Mouse (Mus musculus) midbrain, embryonic 13.5 days (tissue): ENCODE results near the gene Pla2g12b. TPM values are rescaled to one million over a fixed set of nuclear protein-coding genes. Genes with fewer than 3 reads are reported as not detected.

Experiments
- ATAC-seq: fragments of 200-750 bp; cut with Nextera tagmentation; 2 replicates; pipeline ENCODE4 v1.8.0; 2017; ENCODE audit warnings: mild to moderate bottlenecking, moderate TSS enrichment, moderate library complexity
- H3K27ac ChIP-seq: fragments of 300-500 bp; sonication (generic); 2 replicates; pipeline ENCODE4 v1.5.1; 2015; ENCODE audit warnings: inconsistent platforms, mild to moderate bottlenecking, moderate library complexity
- H3K27me3 ChIP-seq: fragments of 300-500 bp; sonication (generic); 2 replicates; pipeline ENCODE4 v1.6.1; 2015; ENCODE audit warnings: mild to moderate bottlenecking, inconsistent platforms
- H3K36me3 ChIP-seq: fragments of 300-500 bp; sonication (generic); 2 replicates; pipeline ENCODE4 v1.6.1; 2015; ENCODE audit warnings: mild to moderate bottlenecking, inconsistent platforms
- H3K4me1 ChIP-seq: fragments of 300-500 bp; sonication (generic); replicated peaks from 2 replicates; pipeline ENCODE4 v1.6.1; 2015; ENCODE audit warnings: inconsistent platforms
- H3K4me2 ChIP-seq: fragments of 300-500 bp; sonication (generic); replicated peaks from 2 replicates; pipeline ENCODE4 v1.6.1; 2015; ENCODE audit warnings: moderate library complexity, mild to moderate bottlenecking, inconsistent platforms
- H3K4me3 ChIP-seq: fragments of 300-500 bp; sonication (generic); replicated peaks from 2 replicates; pipeline ENCODE4 v1.5.1; 2015; ENCODE audit warnings: mild to moderate bottlenecking, inconsistent platforms
- H3K9ac ChIP-seq: fragments of 300-500 bp; sonication (generic); replicated peaks from 2 replicates; pipeline ENCODE4 v1.6.1; 2015; ENCODE audit warnings: mild to moderate bottlenecking, inconsistent platforms
- H3K9me3 ChIP-seq: fragments of 300-500 bp; sonication (generic); 2 replicates; pipeline ENCODE4 v1.6.1; 2016; ENCODE audit warnings: mild to moderate bottlenecking, inconsistent platforms
- WGBS: fragments of 180-500 bp; shearing (Covaris S2); methylation state at CpG from one replicate; pipeline ENCODE4 v1.1.7; 2015; 5-methylcytosine and 5-hydroxymethylcytosine counted together
- polyA plus RNA-seq: library from polyadenylated mRNA; unstranded; fragments of >200 nt; fragmentation: Nextera tagmentation; extraction: Ambion mirVana; gene quantifications from 2 replicates; pipeline ENCODE4 v1.2.1, GENCODE M21; 2015

The Pla2g12b gene
- polyA plus RNA-seq, 1 experiment from 2014 or later = not detected

DNA sequence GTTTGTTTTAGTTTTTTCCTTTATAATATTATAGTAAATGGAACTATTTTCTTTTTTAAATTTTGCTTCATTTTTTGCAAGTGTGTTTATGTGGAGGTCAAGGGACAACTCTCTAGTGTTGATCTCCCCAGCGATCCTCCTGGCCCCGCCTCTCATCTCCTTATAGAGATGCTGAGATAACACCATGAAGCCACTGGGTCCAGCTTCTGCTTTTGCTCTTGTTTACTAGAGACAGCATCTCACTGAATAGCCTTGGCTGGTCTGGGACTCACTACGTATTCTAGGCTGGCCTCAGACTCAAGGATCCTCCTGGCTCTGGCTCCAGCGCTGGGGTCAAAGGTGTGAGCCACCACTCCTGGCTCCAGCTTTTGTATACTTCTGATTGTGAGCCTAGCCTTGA is 16.1 kb downstream of the Pla2g12b start:
- Histone ChIP-seq H3K9ac (no peak overlapping the region), H3K27ac (no peak overlapping the region), H3K4me3 (no peak overlapping the region), H3K4me1 (no peaks in the 10 kb centered on the region), H3K4me2 (no peak overlapping the region), H3K36me3 (no peaks in the 10 kb centered on the region), H3K9me3 (no peaks in the 10 kb centered on the region), H3K27me3 (no peaks in the 10 kb centered on the region)
- WGBS = 94% methylated on average over 4 of the region's 4 CpGs
- ATAC-seq = no peak

DNA sequence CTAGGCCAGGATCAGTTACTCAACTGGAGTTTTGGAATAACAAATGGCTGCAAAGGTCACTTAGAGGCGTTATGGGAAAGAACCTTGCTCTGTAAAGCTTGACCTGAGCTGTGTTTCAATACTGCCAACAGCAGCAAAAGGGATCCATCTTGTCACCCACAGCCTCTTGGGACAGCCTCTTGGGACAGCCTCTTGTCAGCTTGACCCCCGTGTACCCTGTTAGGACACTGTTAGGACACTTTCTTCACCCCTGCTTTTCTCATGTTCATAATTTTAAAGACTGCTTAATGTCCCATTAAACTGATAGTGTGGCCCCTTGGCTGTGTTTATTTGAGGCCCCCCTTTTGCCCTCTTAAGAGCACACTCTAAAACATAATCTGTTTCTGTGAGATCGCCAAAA is 21.0 kb downstream of the Pla2g12b start:
- Histone ChIP-seq H3K4me2 (no peak overlapping the region), H3K4me3 (no peak overlapping the region), H3K4me1 (no peaks in the 10 kb centered on the region), H3K27ac (no peak overlapping the region), H3K9ac (no peak overlapping the region), H3K9me3 (no peaks in the 10 kb centered on the region), H3K27me3 (no peaks in the 10 kb centered on the region), H3K36me3 (no peaks in the 10 kb centered on the region)
- ATAC-seq = no peak
- WGBS = 90% methylated on average over 3 of the region's 3 CpGs

- Histone ChIP-seq H3K36me3 (no peaks in the 10 kb centered on the region), H3K27ac (no peak overlapping the region), H3K4me1 (no peaks in the 10 kb centered on the region), H3K4me2 (no peak overlapping the region), H3K27me3 (no peaks in the 10 kb centered on the region), H3K4me3 (no peak overlapping the region), H3K9me3 (no peaks in the 10 kb centered on the region), H3K9ac (no peak overlapping the region)
- 91% methylated on average over 7 of the region's 7 CpGs for WGBS
- ATAC-seq = no peak
Observed at GRCm38 (mm10) chr10:59425369-59425768, 21.9 kb downstream of the Pla2g12b start.

GRCm38 (mm10) chr10:59426371-59426770 is 22.9 kb downstream of the Pla2g12b start:
- H3K4me3 ChIP-seq = no peak overlapping the region
- no peak overlapping the region for H3K27ac ChIP-seq
- H3K27me3 ChIP-seq = no peaks in the 10 kb centered on the region
- no peaks in the 10 kb centered on the region for H3K9me3 ChIP-seq
- no peak for ATAC-seq
- no peaks in the 10 kb centered on the region for H3K4me1 ChIP-seq
- no peak overlapping the region for H3K4me2 ChIP-seq
- WGBS = 85% methylated on average over 4 of the region's 4 CpGs
- no peaks in the 10 kb centered on the region for H3K36me3 ChIP-seq
- no peak overlapping the region for H3K9ac ChIP-seq

DNA sequence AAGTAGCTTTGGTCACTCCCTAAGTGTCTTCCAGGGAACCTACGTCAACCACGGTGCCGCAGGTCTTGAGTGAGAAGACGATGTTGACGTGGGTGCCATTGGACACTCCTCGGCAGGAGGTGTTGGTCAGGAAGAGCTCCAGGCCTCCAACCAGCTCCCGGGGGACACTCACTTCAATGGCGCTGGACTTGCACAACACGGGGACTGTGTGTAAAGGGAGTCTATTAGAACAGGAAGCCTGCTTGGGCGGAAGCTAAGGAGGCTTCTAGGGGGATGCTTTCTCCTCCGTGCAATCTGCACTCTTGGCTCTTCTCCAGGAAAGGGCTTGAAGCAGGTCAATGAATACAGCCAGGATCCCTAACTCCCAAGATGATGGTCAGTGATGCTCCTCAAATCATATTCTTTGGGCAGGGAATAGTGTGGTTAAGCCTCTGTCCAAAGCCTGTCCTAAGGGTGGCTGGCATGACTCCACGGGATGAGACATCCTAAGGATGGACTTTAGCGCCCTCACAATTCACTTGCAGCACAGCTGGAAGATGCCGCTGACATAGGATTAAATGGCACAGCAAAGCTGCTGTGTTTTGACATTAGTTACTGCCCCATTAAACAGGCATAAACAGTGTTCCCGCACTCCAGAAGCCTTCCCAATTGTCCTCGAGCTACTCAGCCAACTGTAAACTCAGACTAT is 26.1 kb downstream of the Pla2g12b start:
- H3K27me3 ChIP-seq = no peaks in the 10 kb centered on the region
- WGBS = 87% methylated on average over 16 of the region's 16 CpGs
- no peaks in the 10 kb centered on the region for H3K36me3 ChIP-seq
- no peaks in the 10 kb centered on the region for H3K4me1 ChIP-seq
- no peaks in the 10 kb centered on the region for H3K9me3 ChIP-seq
- H3K4me3 ChIP-seq = no peak overlapping the region
- no peak for ATAC-seq
- H3K9ac ChIP-seq = no peak overlapping the region
- no peak overlapping the region for H3K27ac ChIP-seq
- no peak overlapping the region for H3K4me2 ChIP-seq

- WGBS = 82% methylated on average over 6 of the region's 6 CpGs
- Histone ChIP-seq H3K9me3 (no peaks in the 10 kb centered on the region), H3K4me1 (no peaks in the 10 kb centered on the region), H3K9ac (no peak overlapping the region), H3K36me3 (no peaks in the 10 kb centered on the region), H3K4me3 (no peak overlapping the region), H3K4me2 (no peak overlapping the region), H3K27me3 (no peaks in the 10 kb centered on the region), H3K27ac (no peak overlapping the region)
- ATAC-seq = no peak
Observed at GRCm38 (mm10) chr10:59430701-59431218, 27.3 kb downstream of the Pla2g12b start.

GRCm38 (mm10) chr10:59435746-59436145 is 32.3 kb downstream of the Pla2g12b start:
- Histone ChIP-seq H3K9me3 (no peaks in the 10 kb centered on the region), H3K4me1 (no peaks in the 10 kb centered on the region), H3K9ac (no peak overlapping the region), H3K4me2 (no peak overlapping the region), H3K36me3 (no peaks in the 10 kb centered on the region), H3K27ac (no peak overlapping the region), H3K27me3 (no peaks in the 10 kb centered on the region), H3K4me3 (no peak overlapping the region)
- WGBS = 96% methylated on average over 18 of the region's 18 CpGs
- ATAC-seq = no peak

DNA sequence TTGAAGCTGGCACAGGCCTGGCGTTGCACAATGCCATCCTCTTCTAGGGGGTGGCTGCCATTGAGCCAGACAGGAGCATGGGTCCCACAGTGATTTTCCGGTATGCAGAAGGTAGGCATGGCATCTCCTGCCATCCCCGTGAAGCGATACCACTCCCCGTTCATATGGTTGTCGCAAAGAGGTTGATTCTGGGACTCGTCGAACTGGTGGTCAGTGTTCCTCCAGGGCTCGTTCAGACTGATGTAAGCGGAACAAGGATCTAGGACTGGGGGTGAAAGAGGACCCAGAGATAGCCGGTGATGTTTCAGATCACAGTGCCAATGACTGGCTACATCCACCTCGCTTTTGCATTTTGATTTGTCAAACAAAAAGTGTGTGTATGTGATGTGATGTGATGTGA is 35.2 kb downstream of the Pla2g12b start:
- Histone ChIP-seq H3K9ac (no peak overlapping the region), H3K4me3 (no peak overlapping the region), H3K9me3 (no peaks in the 10 kb centered on the region), H3K4me1 (no peaks in the 10 kb centered on the region), H3K27me3 (no peaks in the 10 kb centered on the region), H3K4me2 (no peak overlapping the region), H3K36me3 (no peaks in the 10 kb centered on the region), H3K27ac (no peak overlapping the region)
- 94% methylated on average over 12 of the region's 12 CpGs for WGBS
- ATAC-seq = no peak

DNA sequence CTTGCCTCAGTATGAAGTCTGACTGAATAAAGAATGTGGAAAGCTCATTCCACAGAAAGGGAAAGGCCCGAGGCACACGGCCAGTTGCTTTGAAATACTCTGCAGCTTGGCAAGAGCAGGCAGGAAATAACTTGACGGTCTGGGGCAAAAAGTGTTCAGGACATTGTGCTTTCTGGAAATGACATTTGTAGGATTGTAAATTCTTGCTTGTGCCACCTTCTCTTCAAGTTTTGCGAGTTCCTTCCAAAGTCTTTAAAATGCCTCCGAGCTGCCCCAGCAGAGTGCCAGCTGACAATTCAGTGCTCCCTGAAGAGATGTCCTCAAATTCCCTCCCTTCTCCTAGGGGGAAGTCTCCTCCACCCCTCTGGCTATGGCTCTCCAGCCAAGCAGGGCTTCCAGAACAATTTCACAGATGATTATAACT is 36.1 kb downstream of the Pla2g12b start:
- no peaks in the 10 kb centered on the region for H3K27me3 ChIP-seq
- no peak overlapping the region for H3K4me2 ChIP-seq
- no peaks in the 10 kb centered on the region for H3K36me3 ChIP-seq
- H3K4me3 ChIP-seq = no peak overlapping the region
- H3K27ac ChIP-seq = no peak overlapping the region
- ATAC-seq = no peak
- no peak overlapping the region for H3K9ac ChIP-seq
- H3K4me1 ChIP-seq = peaks cover 4% of the 10 kb centered on the region; the same call in 1 of the 2 replicates
- 77% methylated on average over 5 of the region's 5 CpGs for WGBS
- H3K9me3 ChIP-seq = no peaks in the 10 kb centered on the region

DNA sequence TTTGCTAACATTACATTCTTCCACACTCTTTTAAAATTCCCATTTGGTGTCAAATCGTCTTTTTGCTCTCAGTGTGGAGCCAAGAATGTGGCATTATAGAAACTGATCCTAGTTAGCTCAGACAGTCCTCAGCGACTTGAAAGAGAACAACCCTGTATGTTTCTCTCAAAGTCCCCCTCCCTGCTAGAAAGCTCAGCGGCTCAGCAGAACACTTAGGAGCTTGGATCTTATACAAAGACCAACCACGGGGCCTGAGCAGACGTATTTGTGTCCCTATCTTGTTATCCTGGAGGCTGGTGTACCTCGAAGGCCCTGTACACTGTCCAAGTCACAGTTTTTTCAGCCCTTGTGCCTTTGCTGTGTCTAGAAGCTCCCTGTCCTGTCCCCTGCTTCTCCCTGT is 36.7 kb downstream of the Pla2g12b start:
- Histone ChIP-seq H3K9me3 (no peaks in the 10 kb centered on the region), H3K36me3 (no peaks in the 10 kb centered on the region), H3K4me1 (peaks cover 9% of the 10 kb centered on the region; the same call in 1 of the 2 replicates), H3K27ac (no peak overlapping the region), H3K27me3 (no peaks in the 10 kb centered on the region), H3K9ac (no peak overlapping the region), H3K4me2 (no peak overlapping the region), H3K4me3 (no peak overlapping the region)
- no peak for ATAC-seq
- 51% methylated on average over 6 of the region's 6 CpGs for WGBS

GRCm38 (mm10) chr10:59441735-59442134 is 38.3 kb downstream of the Pla2g12b start, which contains the start of gene Oit3:
Oit3 (minus strand) TSS chr10:59441778.
- Histone ChIP-seq H3K9ac (no peak within 1 kb of the TSS), H3K4me1 (peaks cover 9% of the 10 kb centered on the region; the same call in 1 of the 2 replicates), H3K36me3 (no peaks in the 10 kb centered on the region), H3K4me2 (no peak within 1 kb of the TSS), H3K9me3 (no peaks in the 10 kb centered on the region), H3K27me3 (no peaks in the 10 kb centered on the region), H3K4me3 (no peak within 1 kb of the TSS), H3K27ac (no peak within 1 kb of the TSS)
- ATAC-seq = no peak
- WGBS = 87% methylated on average over 11 of the region's 11 CpGs

- WGBS = 76% methylated on average over 7 of the region's 7 CpGs
- no peaks in the 10 kb centered on the region for H3K36me3 ChIP-seq
- H3K27ac ChIP-seq = no peak overlapping the region
- no peak overlapping the region for H3K4me2 ChIP-seq
- no peaks in the 10 kb centered on the region for H3K9me3 ChIP-seq
- peaks cover 9% of the 10 kb centered on the region; the same call in 1 of the 2 replicates for H3K4me1 ChIP-seq
- no peaks in the 10 kb centered on the region for H3K27me3 ChIP-seq
- H3K4me3 ChIP-seq = no peak overlapping the region
- ATAC-seq = no peak
- no peak overlapping the region for H3K9ac ChIP-seq
Observed at GRCm38 (mm10) chr10:59443212-59443611, 39.8 kb downstream of the Pla2g12b start.

DNA sequence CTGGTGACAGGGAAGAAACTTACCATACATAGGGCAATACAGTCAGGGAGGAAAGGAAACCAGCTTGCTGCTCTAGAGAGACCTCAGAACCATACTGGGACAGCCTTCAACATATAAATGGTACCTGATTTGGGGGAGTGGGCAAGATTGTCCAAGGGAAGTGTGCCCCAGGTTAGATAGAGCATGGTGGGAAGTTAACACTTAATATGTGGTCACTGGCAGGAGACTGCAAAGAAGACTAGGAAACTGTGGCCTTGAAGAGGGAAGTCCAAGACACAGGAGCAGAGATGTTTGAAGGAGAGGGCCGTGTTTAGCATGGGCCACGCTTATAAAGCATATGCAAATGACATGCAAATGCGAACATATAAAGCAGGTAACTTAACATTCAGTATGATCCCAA is 40.6 kb downstream of the Pla2g12b start:
- Histone ChIP-seq H3K4me1 (peaks cover 9% of the 10 kb centered on the region; the same call in 1 of the 2 replicates), H3K4me2 (no peak overlapping the region), H3K27ac (no peak overlapping the region), H3K9me3 (no peaks in the 10 kb centered on the region), H3K36me3 (no peaks in the 10 kb centered on the region), H3K9ac (no peak overlapping the region), H3K27me3 (no peaks in the 10 kb centered on the region), H3K4me3 (no peak overlapping the region)
- 67% methylated on average over 3 of the region's 3 CpGs for WGBS
- no peak for ATAC-seq
